Mouse (Mus musculus) heart, postnatal 0 days (tissue): ENCODE data around the gene Hfe. TPM values are rescaled to one million over a fixed set of nuclear protein-coding genes. Genes with fewer than 3 reads are reported as not detected.

Experiments used
- ATAC-seq: fragments of 200-750 bp; cut with Nextera tagmentation; 2 replicates; pipeline ENCODE4 v1.8.0; 2017; ENCODE audit warnings: low read depth, moderate number of reproducible peaks, moderate library complexity; ENCODE audit not compliant: insufficient read depth
- DNase-seq: peaks from one replicate; pipeline ENCODE4 v3.0.0-alpha.2; 2016; ENCODE audit warnings: low spot score
- H3K27ac ChIP-seq: fragments of 300-500 bp; sonication (generic); 2 replicates; pipeline ENCODE4 v1.5.1; 2014; ENCODE audit warnings: low read depth, mild to moderate bottlenecking
- H3K27me3 ChIP-seq: fragments of 300-500 bp; sonication (generic); 2 replicates; pipeline ENCODE4 v1.6.1; 2014; ENCODE audit warnings: low read length, mixed read lengths; ENCODE audit not compliant: control insufficient read depth, insufficient read depth
- H3K36me3 ChIP-seq: fragments of 300-500 bp; sonication (generic); replicated peaks from 2 replicates; pipeline ENCODE4 v1.6.1; 2014; ENCODE audit warnings: low read length, mixed read lengths; ENCODE audit not compliant: control insufficient read depth, insufficient read depth
- H3K4me1 ChIP-seq: fragments of 300-500 bp; sonication (generic); 2 replicates; pipeline ENCODE4 v1.6.1; 2014; ENCODE audit warnings: antibody characterized with exemption; ENCODE audit not compliant: control insufficient read depth, insufficient read depth
- H3K4me2 ChIP-seq: fragments of 300-500 bp; sonication (generic); 2 replicates; pipeline ENCODE4 v1.6.1; 2014; ENCODE audit warnings: low read depth, mild to moderate bottlenecking, low read length, moderate library complexity
- H3K4me3 ChIP-seq: fragments of 300-500 bp; sonication (generic); 2 replicates; pipeline ENCODE4 v1.5.1; 2014; ENCODE audit warnings: low read depth, low read length
- H3K9ac ChIP-seq: fragments of 300-500 bp; sonication (generic); replicated peaks from 2 replicates; pipeline ENCODE4 v1.6.1; 2014; ENCODE audit warnings: low read depth, low read length, mixed read lengths
- H3K9me3 ChIP-seq: fragments of 300-500 bp; sonication (generic); replicated peaks from 2 replicates; pipeline ENCODE4 v1.6.1; 2016; ENCODE audit warnings: low read length; ENCODE audit not compliant: control insufficient read depth
- CTCF ChIP-seq: IDR thresholded peaks from 2 replicates; pipeline ENCODE4 v1.5.1; 2016; ENCODE audit warnings: antibody characterized with exemption, control low read depth, low read depth
- EP300 ChIP-seq: IDR thresholded peaks from 2 replicates; pipeline ENCODE4 v1.6.1; 2016; ENCODE audit warnings: antibody characterized with exemption, low read depth
- WGBS: fragments of 180-500 bp; shearing (Covaris S2); extraction: QIAGEN DNeasy Blood & Tissue Kit; methylation state at CpG from one replicate; pipeline ENCODE4 v1.1.7; 2014; 5-methylcytosine and 5-hydroxymethylcytosine counted together
- polyA plus RNA-seq: library from polyadenylated mRNA; unstranded; fragments of >200 nt; fragmentation: Nextera tagmentation; extraction: Ambion mirVana; gene quantifications from 2 replicates; pipeline ENCODE4 v1.2.1, GENCODE M21; 2015
- total RNA-seq: library from RNA; depleted of rRNA; stranded (reverse); fragments of >200 nt; gene quantifications from 2 replicates; pipeline ENCODE4 v1.2.3, GENCODE M21; 2014; ENCODE audit warnings: low replicate concordance

Hfe gene
- total and polyA plus RNA-seq, 2 experiments from 2014 or later: 21.4 to 22.3 TPM

GRCm38 (mm10) chr13:23739069-23739921 lies 28.6 kb upstream of the Hfe start:
- no peaks in the 10 kb centered on the region for H3K27me3 ChIP-seq
- no peaks in the 10 kb centered on the region for H3K36me3 ChIP-seq
- DNase-seq (peak; percentile 95), ATAC-seq (peak; percentile 87)
- peak overlapping the region; percentile 97 for H3K4me2 ChIP-seq
- under 1% methylated on average over 39 of the region's 39 CpGs for WGBS
- H3K9me3 ChIP-seq: no peaks in the 10 kb centered on the region
- peaks cover 8% of the 10 kb centered on the region; the same call in 1 of the 2 replicates for H3K4me1 ChIP-seq
- peak overlapping the region; percentile 97 for H3K27ac ChIP-seq
- peak overlapping the region; percentile 96 for H3K9ac ChIP-seq
- TF ChIP-seq CTCF (no peak), EP300 (peak; percentile 83)
- peak overlapping the region; percentile 72 for H3K4me3 ChIP-seq

GRCm38 (mm10) chr13:23738677-23739068 lies 28.0 kb upstream of the Hfe start, which contains the start of gene Hist1h1c:
TSS of gene Hist1h1c (plus strand) at chr13:23738808.
- TF ChIP-seq EP300 (peak; percentile 61), CTCF (no peak)
- ATAC-seq: peak; percentile 86
- peak within 1 kb of the TSS; percentile 72 for H3K4me3 ChIP-seq
- H3K27me3 ChIP-seq: no peaks in the 10 kb centered on the region
- H3K4me2 ChIP-seq: peak within 1 kb of the TSS; percentile 97
- DNase-seq: peak; percentile 92
- peak within 1 kb of the TSS; percentile 97 for H3K27ac ChIP-seq
- no peaks in the 10 kb centered on the region for H3K36me3 ChIP-seq
- peak within 1 kb of the TSS; percentile 96 for H3K9ac ChIP-seq
- whole genome bisulfite sequencing: under 1% methylated on average over 32 of the region's 38 CpGs
- peaks cover 8% of the 10 kb centered on the region; the same call in 1 of the 2 replicates for H3K4me1 ChIP-seq
- no peaks in the 10 kb centered on the region for H3K9me3 ChIP-seq

- Histone ChIP-seq H3K4me1 (peaks cover 8% of the 10 kb centered on the region; the same call in 1 of the 2 replicates), H3K27ac (peak overlapping the region; percentile 97), H3K4me3 (peak overlapping the region; percentile 72), H3K27me3 (no peaks in the 10 kb centered on the region), H3K9me3 (no peaks in the 10 kb centered on the region), H3K36me3 (no peaks in the 10 kb centered on the region), H3K4me2 (peak overlapping the region; percentile 97), H3K9ac (peak overlapping the region; percentile 96)
- no peak for ATAC-seq
- DNase-seq: no peak
- 23% methylated on average over 4 of the region's 4 CpGs for WGBS
- TF ChIP-seq EP300 (no peak; the same call in 1 of the 2 replicates), CTCF (no peak)
These were observed 27.4 kb upstream of the Hfe start for GRCm38 (mm10) chr13:23738041-23738440.

- no peak overlapping the region for H3K9ac ChIP-seq
- no peaks in the 10 kb centered on the region for H3K36me3 ChIP-seq
- no peaks in the 10 kb centered on the region for H3K9me3 ChIP-seq
- ATAC-seq (no peak), DNase-seq (no peak)
- 88% methylated on average over 5 of the region's 5 CpGs for WGBS
- peaks cover 8% of the 10 kb centered on the region; the same call in 1 of the 2 replicates for H3K4me1 ChIP-seq
- H3K4me2 ChIP-seq: no peak overlapping the region
- TF ChIP-seq CTCF: no peak
- TF ChIP-seq EP300: no peak
- H3K27ac ChIP-seq: no peak overlapping the region
- H3K4me3 ChIP-seq: no peak overlapping the region
- no peaks in the 10 kb centered on the region for H3K27me3 ChIP-seq
These were observed 26.4 kb upstream of the Hfe start for GRCm38 (mm10) chr13:23737091-23737490.

GRCm38 (mm10) chr13:23732156-23732804 lies 21.6 kb upstream of the Hfe start:
- 21% methylated on average over 8 of the region's 8 CpGs for WGBS
- Histone ChIP-seq H3K9ac (no peak overlapping the region), H3K27ac (no peak overlapping the region), H3K9me3 (no peaks in the 10 kb centered on the region), H3K27me3 (no peaks in the 10 kb centered on the region), H3K4me2 (no peak overlapping the region), H3K36me3 (no peaks in the 10 kb centered on the region), H3K4me1 (0 out of 2 replicates have a peak, but pooled peaks cover 4% of the 10 kb centered on the region), H3K4me3 (no peak overlapping the region)
- no peak; the same call in 1 of the 2 replicates for ATAC-seq
- no peak for TF ChIP-seq EP300
- peak; percentile 85 for TF ChIP-seq CTCF
- peak; percentile 71 for DNase-seq
